Mouse (Mus musculus) ES-Bruce4 (cell line): ENCODE data around the gene Mex3d.

Experiments used
- CTCF ChIP-seq: IDR thresholded peaks from one replicate; pipeline ENCODE4 v1.8.1; 2011; ENCODE audit warnings: low read depth, low read length
- EP300 ChIP-seq: IDR thresholded peaks from 2 replicates; pipeline ENCODE4 v1.6.1; 2011; ENCODE audit warnings: low read depth, low read length; ENCODE audit not compliant: insufficient read depth

GRCm38 (mm10) chr10:80398719-80399190 lies 11.3 kb upstream of the Mex3d start:
- TF ChIP-seq CTCF (no peak), EP300 (no peak)
